In genomic region chr3:133554552-133555067, GRCm38 (mm10) we compare ENCODE assay signal across 21 mouse cellular contexts. TPM values are rescaled to one million over a fixed set of nuclear protein-coding genes. Genes with fewer than 3 reads are reported as not detected.
DNase-seq lines count a peak whose midpoint lies in the region; ATAC-seq and TF ChIP-seq lines count a peak whose summit lies in the region.
"Had no signal": no experiment of that assay in that cellular context is flagged by ENCODE, and none has a peak within 500 bp of the region (broad histone marks: within the 10 kb centered on the region; RNA-seq: fewer than 3 reads in every experiment).

No protein-coding gene starts in this region.

- no peaks in the 10 kb centered on the region for H3K9me3 ChIP-seq in midbrain, embryonic 11.5 days (ENCODE audit: control insufficient read depth, low read length)
- H3K9me3 ChIP-seq in midbrain, embryonic 16.5 days (replicated peaks; ENCODE audit: control insufficient read depth, low read length, poor library complexity, severe bottlenecking), result no peaks in the 10 kb centered on the region
- no peaks in the 10 kb centered on the region for H3K9me3 ChIP-seq in CH12.LX (replicated peaks; ENCODE audit: low read length)
- H3K9me3 ChIP-seq: G1E had no signal

- TF ChIP-seq EP300 in CH12.LX (IDR thresholded peaks at IDR 0.05; ENCODE audit: low read length), result peak; percentile 53

- TF ChIP-seq CTCF in CH12.LX (conservative IDR thresholded peaks at IDR 0.05 in 1 of 2, IDR thresholded peaks at IDR 0.05 in 1 of 2; ENCODE audit: low read depth in 2 of 2, low read length in 2 of 2), result no peak

- TF ChIP-seq RAD21 in CH12.LX (IDR thresholded peaks at IDR 0.05; ENCODE audit: low read depth, low read length), result no peak

- in situ Hi-C loops in CH12.LX (cut with MboI; ENCODE audit: low pct_ligation_motif_present, low pct_unique_long_range_greater_than_20kb, low sequenced_read_pairs), result no loop called here

- H3K36me3 ChIP-seq in midbrain, embryonic 11.5 days (ENCODE audit: control insufficient read depth, insufficient read depth, low read length), result no peaks in the 10 kb centered on the region
- no peaks in the 10 kb centered on the region for H3K36me3 ChIP-seq in midbrain, embryonic 16.5 days (ENCODE audit: control insufficient read depth, insufficient read depth, low read length)
- H3K36me3 ChIP-seq in CH12.LX (replicated peaks in 1 of 2; ENCODE audit: control insufficient read depth in 1 of 2, insufficient read depth in 1 of 2, low read length in 1 of 2), result no peaks in the 10 kb centered on the region
- H3K36me3 ChIP-seq: G1E had no signal

- ATAC-seq in midbrain, embryonic 11.5 days (ENCODE audit: low FRiP score), result no peak
- ATAC-seq in midbrain, embryonic 16.5 days, result no peak
- ATAC-seq: activated CD4-positive, CD25-positive, alpha-beta regulatory T cell, adult 4 months; CD4-positive, CD25-positive, alpha-beta regulatory T cell, adult 4 months; Patski had no signal

- dilution Hi-C loops in CH12.LX (cut with MboI; ENCODE audit: extremely low pct_ligation_motif_present, extremely low pct_unique_long_range_greater_than_20kb, low sequenced_read_pairs), result no loop called here

- TF ChIP-seq POLR2A in CH12.LX (IDR thresholded peaks at IDR 0.05; ENCODE audit: low read depth, low read length), result peak; percentile 46; the same call in 1 of the 2 replicates

- DNase-seq in heart, adult 11 months, result peak; percentile 65
- DNase-seq in heart, postnatal 25 days (ENCODE audit: low spot score), result no peak
- DNase-seq in midbrain, embryonic 11.5 days (ENCODE audit: low spot score, missing footprints), result peak; percentile 47
- peak; percentile 70 for DNase-seq in CH12.LX (ENCODE audit: extremely low read depth)
- DNase-seq in right cerebral cortex, postnatal 36 days (ENCODE audit: low spot score in 2 of 2), result no peak
- DNase-seq: adrenal gland, adult 2 months; adrenal gland, adult 8-10 months; adrenal gland, postnatal 10 days; adrenal gland, postnatal 14 days; adrenal gland, postnatal 25 days; adrenal gland, postnatal 36 days; B cell, adult 2 months; cerebellum, adult 11 months; cerebellum, adult 11-12 months; cerebellum, adult 18-20 months; cerebellum, adult 2 months had no signal

- no peak overlapping the region for H3K27ac ChIP-seq in midbrain, embryonic 11.5 days (ENCODE audit: low read depth, low read length)
- H3K27ac ChIP-seq in midbrain, embryonic 16.5 days (ENCODE audit: low read length), result no peak overlapping the region
- H3K27ac ChIP-seq in CH12.LX (ENCODE audit: insufficient read depth, low read depth), result peak overlapping the region; percentile 62

- no peak overlapping the region for H3K4me3 ChIP-seq in midbrain, embryonic 11.5 days (ENCODE audit: low read depth, low read length)
- H3K4me3 ChIP-seq in midbrain, embryonic 16.5 days (ENCODE audit: low read depth, low read length), result no peak overlapping the region
- no peak overlapping the region for H3K4me3 ChIP-seq in CH12.LX (replicated peaks in 1 of 3; ENCODE audit: low read depth in 2 of 3, low read length in 2 of 3, poor library complexity in 1 of 3)

- intact Hi-C loops in heart, postnatal 25 days (cut with DNase I), result no loop called here

- no peaks in the 10 kb centered on the region for H3K79me2 ChIP-seq in CH12.LX (replicated peaks; ENCODE audit: control insufficient read depth, extremely low read depth, insufficient read depth, poor library complexity, severe bottlenecking)

- no peak overlapping the region for H3K4me2 ChIP-seq in midbrain, embryonic 11.5 days
- no peak overlapping the region for H3K4me2 ChIP-seq in midbrain, embryonic 16.5 days (ENCODE audit: low read length)
- H3K4me2 ChIP-seq in CH12.LX (ENCODE audit: insufficient read depth, low read depth, poor library complexity, severe bottlenecking), result peak overlapping the region; percentile 48

- WGBS in midbrain, embryonic 11.5 days, result 83% methylated on average over 6 of the region's 6 CpGs
- WGBS in midbrain, embryonic 16.5 days, result 85% methylated on average over 6 of the region's 6 CpGs

- no peak overlapping the region for H3K9ac ChIP-seq in midbrain, embryonic 11.5 days (ENCODE audit: low read length)
- no peak overlapping the region for H3K9ac ChIP-seq in midbrain, embryonic 16.5 days (ENCODE audit: low read depth, low read length)
- H3K9ac ChIP-seq in CH12.LX (ENCODE audit: insufficient read depth, low read depth), result peak overlapping the region; percentile 7

- H3K27me3 ChIP-seq in midbrain, embryonic 11.5 days (ENCODE audit: control insufficient read depth, insufficient read depth, low read length), result no peaks in the 10 kb centered on the region
- H3K27me3 ChIP-seq in midbrain, embryonic 16.5 days (ENCODE audit: control insufficient read depth, insufficient read depth, low read depth, low read length), result no peaks in the 10 kb centered on the region
- H3K27me3 ChIP-seq in CH12.LX (replicated peaks), result no peaks in the 10 kb centered on the region
- H3K27me3 ChIP-seq: Patski had no signal

- no peaks in the 10 kb centered on the region for H3K4me1 ChIP-seq in midbrain, embryonic 11.5 days (ENCODE audit: control insufficient read depth, insufficient read depth, low read length)
- H3K4me1 ChIP-seq in midbrain, embryonic 16.5 days (ENCODE audit: control insufficient read depth, insufficient read depth, low read length), result no peaks in the 10 kb centered on the region
- H3K4me1 ChIP-seq in CH12.LX (ENCODE audit: control insufficient read depth in 1 of 2, insufficient read depth in 2 of 2), result peaks cover 22 to 24% of the 10 kb centered on the region in 2 experiments

TF ChIP-seq in CH12.LX, 34 proteins besides CTCF, POLR2A, EP300 and RAD21:
- no peak for TF ChIP-seq JUND (conservative IDR thresholded peaks at IDR 0.05; ENCODE audit: low read depth, low read length)
- 0 out of 2 replicates have a peak, but pooled peaks have one; percentile 18 for TF ChIP-seq IRF4 (IDR thresholded peaks at IDR 0.05; ENCODE audit: low read depth, low read length)
- peak; percentile 82 for TF ChIP-seq BHLHE40 (IDR thresholded peaks at IDR 0.05; ENCODE audit: low read depth, low read length)
- no peak for TF ChIP-seq RCOR1 (conservative IDR thresholded peaks at IDR 0.05; ENCODE audit: low read depth, low read length)
- peak; percentile 26; the same call in 1 of the 2 replicates for TF ChIP-seq MEF2A (IDR thresholded peaks at IDR 0.05; ENCODE audit: borderline replicate concordance, low read depth, low read length)
- TF ChIP-seq USF2 (conservative IDR thresholded peaks at IDR 0.05; ENCODE audit: low read depth, low read length), result no peak
- TF ChIP-seq TBP (conservative IDR thresholded peaks at IDR 0.05; ENCODE audit: low read depth, low read length), result peak; percentile 75; the same call in 1 of the 2 replicates
- peak; percentile 75 for TF ChIP-seq TCF12 (IDR thresholded peaks at IDR 0.05; ENCODE audit: low read depth, low read length)
- TF ChIP-seq ZC3H11A (IDR thresholded peaks at IDR 0.05; ENCODE audit: low read depth, low read length), result no peak
- TF ChIP-seq MYC (IDR thresholded peaks at IDR 0.05; ENCODE audit: low read depth, low read length), result no peak
- TF ChIP-seq ZKSCAN1 (IDR thresholded peaks at IDR 0.05; ENCODE audit: borderline replicate concordance, low read depth, low read length), result no peak
- TF ChIP-seq ZMIZ1 (IDR thresholded peaks at IDR 0.05; ENCODE audit: low read depth, low read length), result no peak
- peak; percentile 49 for TF ChIP-seq ZNF384 (IDR thresholded peaks at IDR 0.05; ENCODE audit: low read depth, low read length)
- TF ChIP-seq HCFC1 (IDR thresholded peaks at IDR 0.05; ENCODE audit: low read depth, low read length), result no peak
- no peak for TF ChIP-seq E2F4 (IDR thresholded peaks at IDR 0.05; ENCODE audit: insufficient replicate concordance, low read depth, low read length)
- no peak for TF ChIP-seq CHD2 (IDR thresholded peaks at IDR 0.05; ENCODE audit: low read length)
- no peak for TF ChIP-seq PAX5 (IDR thresholded peaks at IDR 0.05; ENCODE audit: low read length)
- TF ChIP-seq SIN3A (IDR thresholded peaks at IDR 0.05; ENCODE audit: low read length), result no peak; the same call in 1 of the 2 replicates
- TF ChIP-seq MXI1 (IDR thresholded peaks at IDR 0.05; ENCODE audit: low read depth, low read length), result 0 out of 2 replicates have a peak, but pooled peaks have one; percentile 48
- 0 out of 2 replicates have a peak, but pooled peaks have one; percentile 65 for TF ChIP-seq CHD1 (IDR thresholded peaks at IDR 0.05; ENCODE audit: low read depth, low read length)
- TF ChIP-seq UBTF (IDR thresholded peaks at IDR 0.05; ENCODE audit: low read depth, low read length), result no peak
- TF ChIP-seq JUN (IDR thresholded peaks at IDR 0.05; ENCODE audit: insufficient read depth, low read depth, low read length), result no peak
- peak; percentile 19; the same call in 1 of the 2 replicates for TF ChIP-seq ELF1 (IDR thresholded peaks at IDR 0.05; ENCODE audit: low read depth, low read length)
- peak; percentile 54; the same call in 1 of the 2 replicates for TF ChIP-seq NELFE (IDR thresholded peaks at IDR 0.05; ENCODE audit: low read depth, low read length)
- no peak for TF ChIP-seq KAT2A (IDR thresholded peaks at IDR 0.05; ENCODE audit: insufficient replicate concordance, low read length)
TF ChIP-seq in CH12.LX: peak in this region for 10.

RNA-seq across cellular contexts. Expression of gene Tet2, which starts 9.7 kb away (rescaled TPM):
- total RNA-seq in heart, postnatal 25 days (2021), result 10 to 100 TPM; 20.3 to 20.6 TPM
- polyA plus RNA-seq in midbrain, embryonic 11.5 days (2014; fragmentation: Nextera tagmentation; extraction: Ambion mirVana), result 15.0 and 16.3 TPM in 2 replicates
- polyA plus RNA-seq in midbrain, embryonic 16.5 days (2015; fragmentation: Nextera tagmentation; extraction: Ambion mirVana), result 20.6 and 22.2 TPM in 2 replicates
- total RNA-seq in CH12.LX (2012; rRNA removed), result 59.1 and 78.5 TPM in 2 replicates
- 49.7 and 51.3 TPM in 2 replicates for total RNA-seq in CH12.LX (2014; rRNA removed)
- polyA plus RNA-seq in CH12.LX (2012; ENCODE audit: insufficient read length, low read depth), result 38.5 and 39.6 TPM in 2 replicates

Comparison
In these comparisons a context has a peak if more than half of its experiments do, and no peak if none do; other contexts are left out.
1. DNase-seq: peak in heart, adult 11 months (single experiment), midbrain, embryonic 11.5 days (single experiment) and CH12.LX (single experiment); none in heart, postnatal 25 days (single experiment) and right cerebral cortex, postnatal 36 days (0 of 2).